Mouse (Mus musculus) heart, postnatal 0 days (tissue): ENCODE data around the gene B4galnt2. TPM values are rescaled to one million over a fixed set of nuclear protein-coding genes. Genes with fewer than 3 reads are reported as not detected.
"Not testable (repeated sequence)": the region's sequence is repeated elsewhere in the genome, so short reads cannot be mapped to it uniquely, and the experiment has no call there.

ENCODE experiments used
- ATAC-seq: fragments of 200-750 bp; cut with Nextera tagmentation; 2 replicates; pipeline ENCODE4 v1.8.0; 2017; ENCODE audit warnings: low read depth, moderate number of reproducible peaks, moderate library complexity; ENCODE audit not compliant: insufficient read depth
- DNase-seq: peaks from one replicate; pipeline ENCODE4 v3.0.0-alpha.2; 2016; ENCODE audit warnings: low spot score
- H3K27ac ChIP-seq: fragments of 300-500 bp; sonication (generic); 2 replicates; pipeline ENCODE4 v1.5.1; 2014; ENCODE audit warnings: low read depth, mild to moderate bottlenecking
- H3K27me3 ChIP-seq: fragments of 300-500 bp; sonication (generic); 2 replicates; pipeline ENCODE4 v1.6.1; 2014; ENCODE audit warnings: low read length, mixed read lengths; ENCODE audit not compliant: control insufficient read depth, insufficient read depth
- H3K36me3 ChIP-seq: fragments of 300-500 bp; sonication (generic); replicated peaks from 2 replicates; pipeline ENCODE4 v1.6.1; 2014; ENCODE audit warnings: low read length, mixed read lengths; ENCODE audit not compliant: control insufficient read depth, insufficient read depth
- H3K4me1 ChIP-seq: fragments of 300-500 bp; sonication (generic); 2 replicates; pipeline ENCODE4 v1.6.1; 2014; ENCODE audit warnings: antibody characterized with exemption; ENCODE audit not compliant: control insufficient read depth, insufficient read depth
- H3K4me2 ChIP-seq: fragments of 300-500 bp; sonication (generic); 2 replicates; pipeline ENCODE4 v1.6.1; 2014; ENCODE audit warnings: low read depth, mild to moderate bottlenecking, low read length, moderate library complexity
- H3K4me3 ChIP-seq: fragments of 300-500 bp; sonication (generic); 2 replicates; pipeline ENCODE4 v1.5.1; 2014; ENCODE audit warnings: low read depth, low read length
- H3K9ac ChIP-seq: fragments of 300-500 bp; sonication (generic); replicated peaks from 2 replicates; pipeline ENCODE4 v1.6.1; 2014; ENCODE audit warnings: low read depth, low read length, mixed read lengths
- H3K9me3 ChIP-seq: fragments of 300-500 bp; sonication (generic); replicated peaks from 2 replicates; pipeline ENCODE4 v1.6.1; 2016; ENCODE audit warnings: low read length; ENCODE audit not compliant: control insufficient read depth
- CTCF ChIP-seq: IDR thresholded peaks from 2 replicates; pipeline ENCODE4 v1.5.1; 2016; ENCODE audit warnings: antibody characterized with exemption, control low read depth, low read depth
- EP300 ChIP-seq: IDR thresholded peaks from 2 replicates; pipeline ENCODE4 v1.6.1; 2016; ENCODE audit warnings: antibody characterized with exemption, low read depth
- WGBS: fragments of 180-500 bp; shearing (Covaris S2); extraction: QIAGEN DNeasy Blood & Tissue Kit; methylation state at CpG from one replicate; pipeline ENCODE4 v1.1.7; 2014; 5-methylcytosine and 5-hydroxymethylcytosine counted together
- polyA plus RNA-seq: library from polyadenylated mRNA; unstranded; fragments of >200 nt; fragmentation: Nextera tagmentation; extraction: Ambion mirVana; gene quantifications from 2 replicates; pipeline ENCODE4 v1.2.1, GENCODE M21; 2015
- total RNA-seq: library from RNA; depleted of rRNA; stranded (reverse); fragments of >200 nt; gene quantifications from 2 replicates; pipeline ENCODE4 v1.2.3, GENCODE M21; 2014; ENCODE audit warnings: low replicate concordance

B4galnt2 gene
- total and polyA plus RNA-seq, 2 experiments from 2014 or later = 0.07 TPM; not detected in 1

DNA sequence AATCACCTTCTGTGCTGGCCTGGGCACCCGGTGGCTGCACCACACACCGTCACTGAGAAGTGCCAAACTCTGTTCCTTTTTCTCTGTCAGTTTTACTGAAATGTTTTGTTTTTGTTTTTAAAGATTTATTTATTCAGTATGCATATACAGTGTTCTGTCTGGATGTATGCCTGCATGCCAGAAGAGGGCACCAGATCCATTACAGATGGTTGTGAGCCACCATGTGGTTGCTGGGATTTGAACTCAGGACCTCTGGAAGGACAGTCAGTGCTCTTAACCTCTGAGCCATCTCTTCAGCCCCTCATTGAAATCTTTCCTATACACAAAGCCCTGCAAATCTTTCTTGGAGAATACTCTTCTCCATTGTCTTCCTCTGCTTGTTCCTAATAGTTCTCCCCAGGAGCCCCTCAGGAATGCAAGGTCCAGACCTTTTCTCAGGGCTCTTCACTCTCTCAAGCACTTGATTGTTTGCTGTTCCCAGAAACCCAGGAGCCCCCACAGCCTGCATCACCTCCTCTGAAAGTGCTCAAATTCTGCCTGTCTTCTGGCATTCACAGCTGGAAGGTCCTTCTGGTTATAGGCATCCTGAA, 24.1 kb downstream of the B4galnt2 start:
- no peak overlapping the region for H3K4me2 ChIP-seq
- no peak overlapping the region for H3K27ac ChIP-seq
- TF ChIP-seq EP300 = no peak
- no peak for TF ChIP-seq CTCF
- DNase-seq (no peak), ATAC-seq (no peak)
- H3K27me3 ChIP-seq = no peaks in the 10 kb centered on the region
- no peaks in the 10 kb centered on the region for H3K36me3 ChIP-seq
- H3K4me1 ChIP-seq = no peaks in the 10 kb centered on the region
- no peak overlapping the region for H3K9ac ChIP-seq
- H3K4me3 ChIP-seq = no peak overlapping the region
- H3K9me3 ChIP-seq = peaks cover 6% of the 10 kb centered on the region; the same call in 1 of the 2 replicates
- 73% methylated on average over 2 of the region's 2 CpGs for WGBS

DNA sequence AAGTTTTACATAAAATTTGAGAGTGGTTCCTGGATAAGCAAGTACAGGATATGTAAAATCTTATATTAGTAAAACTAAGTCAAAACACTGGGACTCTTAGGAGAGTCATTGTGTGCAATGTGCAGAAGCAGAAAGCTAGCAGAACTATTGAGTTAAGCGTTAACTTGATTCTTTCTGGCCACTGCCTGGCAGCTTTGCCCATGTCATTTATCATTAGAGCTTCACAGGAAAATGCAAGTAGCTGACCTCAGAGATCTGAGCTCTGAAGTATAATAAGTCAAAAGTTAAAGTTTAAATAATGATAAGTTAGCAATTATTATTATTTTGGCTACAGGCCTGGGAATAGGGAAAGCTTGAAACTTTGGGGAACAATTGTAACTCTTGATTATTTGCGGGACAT, 34.8 kb downstream of the B4galnt2 start:
- H3K27me3 ChIP-seq, ATAC-seq, H3K9ac ChIP-seq, H3K27ac ChIP-seq, H3K9me3 ChIP-seq, DNase-seq, H3K4me3 ChIP-seq, H3K4me2 ChIP-seq, H3K36me3 ChIP-seq, H3K4me1 ChIP-seq: not testable (repeated sequence)
- WGBS = 85% methylated on average over 2 of the region's 2 CpGs

DNA sequence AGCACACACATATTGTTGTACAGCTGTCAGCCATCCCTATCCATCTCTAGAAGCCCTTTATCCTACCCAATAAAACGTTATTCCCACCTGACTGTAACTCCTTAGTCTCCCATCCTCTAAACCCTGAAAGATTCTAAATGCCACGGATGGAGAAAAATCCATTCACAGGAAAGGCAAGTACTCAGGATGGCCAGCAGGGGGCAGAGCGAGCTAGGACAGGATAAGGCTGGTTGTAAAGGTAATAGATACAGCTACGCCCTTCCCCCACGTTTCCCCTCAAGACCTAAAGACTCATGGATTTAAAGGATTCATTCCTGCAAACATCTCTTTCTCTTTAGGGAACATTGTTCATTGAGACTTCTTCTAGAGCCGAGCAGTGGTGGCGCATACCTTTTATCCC, 38.4 kb downstream of the B4galnt2 start:
- 23% methylated on average over 7 of the region's 7 CpGs for WGBS
- H3K9me3 ChIP-seq = no peaks in the 10 kb centered on the region
- ATAC-seq (no peak), DNase-seq (peak; percentile 51)
- H3K27ac ChIP-seq = no peak overlapping the region
- H3K4me2 ChIP-seq = no peak overlapping the region
- no peak overlapping the region for H3K9ac ChIP-seq
- no peaks in the 10 kb centered on the region for H3K36me3 ChIP-seq
- H3K4me3 ChIP-seq = no peak overlapping the region
- no peaks in the 10 kb centered on the region for H3K4me1 ChIP-seq
- no peaks in the 10 kb centered on the region for H3K27me3 ChIP-seq
- TF ChIP-seq EP300 (no peak), CTCF (peak; percentile 86)

DNA sequence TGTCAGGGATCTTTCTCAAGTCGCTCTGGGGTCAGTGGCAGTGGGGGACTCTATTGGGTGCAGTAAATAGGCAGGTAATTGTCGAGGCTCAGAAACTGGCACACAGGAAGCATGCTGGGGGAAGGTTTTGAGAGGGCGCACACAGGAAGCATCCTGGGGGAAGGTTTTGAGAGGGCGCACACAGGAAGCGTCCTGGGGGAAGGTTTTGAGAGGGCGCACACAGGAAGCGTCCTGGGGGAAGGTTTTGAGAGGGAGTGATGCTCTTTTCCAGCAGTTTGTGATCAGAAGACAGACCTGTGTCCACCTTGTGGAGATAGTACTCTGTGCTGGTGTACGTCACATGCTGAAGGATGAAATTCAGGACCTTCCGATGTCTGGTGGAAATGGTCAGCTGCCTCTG, 38.9 kb downstream of the B4galnt2 start:
- Histone ChIP-seq H3K36me3 (no peaks in the 10 kb centered on the region), H3K9ac (no peak overlapping the region), H3K4me1 (no peaks in the 10 kb centered on the region), H3K4me2 (no peak overlapping the region), H3K9me3 (no peaks in the 10 kb centered on the region), H3K27ac (no peak overlapping the region), H3K4me3 (no peak overlapping the region), H3K27me3 (no peaks in the 10 kb centered on the region)
- TF ChIP-seq CTCF (no peak), EP300 (no peak)
- DNase-seq (no peak), ATAC-seq (no peak)
- WGBS = 27% methylated on average over 9 of the region's 9 CpGs

DNA sequence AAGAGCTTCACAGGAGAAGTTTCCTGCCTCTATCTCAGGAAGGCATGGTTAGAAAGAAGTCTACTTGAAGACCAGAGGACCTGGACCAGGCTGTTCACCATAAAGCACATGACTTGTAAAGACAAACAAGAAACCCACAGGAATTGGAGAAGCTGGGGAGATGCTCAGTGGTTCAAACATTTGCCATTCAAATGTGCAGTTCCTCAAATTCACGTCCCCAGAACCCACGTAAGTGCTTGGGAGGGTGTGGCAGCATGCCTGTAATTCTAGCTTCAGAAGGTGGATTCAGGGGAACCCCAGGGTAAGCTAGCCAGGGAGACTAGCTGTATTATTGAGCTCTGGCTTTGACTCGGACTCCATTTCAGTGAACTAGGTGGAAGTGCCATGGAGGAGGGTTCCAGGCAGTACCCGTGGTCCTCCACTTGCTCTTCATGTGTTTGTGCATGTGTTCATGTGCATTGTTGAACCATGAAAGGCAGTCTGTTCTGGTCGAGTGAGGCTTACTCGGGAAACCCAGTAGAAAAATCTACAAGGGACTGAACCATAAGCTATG, 44.7 kb downstream of the B4galnt2 start:
- H3K27me3 ChIP-seq = no peaks in the 10 kb centered on the region
- DNase-seq (no peak), ATAC-seq (no peak)
- no peak overlapping the region for H3K27ac ChIP-seq
- H3K4me1 ChIP-seq = no peaks in the 10 kb centered on the region
- no peaks in the 10 kb centered on the region for H3K36me3 ChIP-seq
- H3K9ac ChIP-seq = no peak overlapping the region
- WGBS = 61% methylated on average over 6 of the region's 6 CpGs
- no peaks in the 10 kb centered on the region for H3K9me3 ChIP-seq
- no peak overlapping the region for H3K4me3 ChIP-seq
- TF ChIP-seq CTCF = no peak
- no peak for TF ChIP-seq EP300
- H3K4me2 ChIP-seq = no peak overlapping the region

DNA sequence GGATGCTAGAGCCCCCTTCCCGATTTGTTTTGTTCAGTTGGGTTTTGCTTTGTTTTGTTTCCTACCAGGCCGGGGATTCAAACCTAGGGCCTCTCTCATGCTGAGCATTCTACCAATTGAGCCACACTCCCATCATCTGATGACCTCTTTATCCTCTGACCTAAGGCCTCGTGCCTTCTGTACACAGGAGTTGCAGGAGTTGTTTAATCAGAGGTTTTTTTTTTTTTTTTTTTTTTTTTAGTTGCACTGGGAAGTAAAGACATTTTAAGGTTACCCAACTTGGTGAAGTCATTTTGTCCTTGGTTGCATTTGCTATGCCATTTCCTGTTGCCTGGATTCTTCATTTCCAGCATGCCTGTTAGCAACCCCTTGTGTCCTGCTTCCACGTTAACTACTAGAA, 45.2 kb downstream of the B4galnt2 start:
- H3K9me3 ChIP-seq = no peaks in the 10 kb centered on the region

More for the DNA sequence above, 45.2 kb downstream of the B4galnt2 start:
- Histone ChIP-seq H3K27ac (no peak overlapping the region), H3K4me2 (no peak overlapping the region), H3K9ac (no peak overlapping the region), H3K4me3 (no peak overlapping the region), H3K4me1 (no peaks in the 10 kb centered on the region), H3K36me3 (no peaks in the 10 kb centered on the region), H3K27me3 (no peaks in the 10 kb centered on the region)
- WGBS = 66% methylated on average over 4 of the region's 4 CpGs
- no peak for TF ChIP-seq CTCF
- no peak for TF ChIP-seq EP300
- ATAC-seq = no peak
- DNase-seq = no peak
